Mouse (Mus musculus): Measurements from ENCODE around the gene Fam196b.

The Fam196b gene

GRCm38 (mm10) chr11:34332344-34333031 is 17.9 kb downstream of the Fam196b start:
- no peak for DNase-seq

GRCm38 (mm10) chr11:34337907-34338306 is 23.3 kb downstream of the Fam196b start:
- no peak for DNase-seq

GRCm38 (mm10) chr11:34339693-34340092 is 25.1 kb downstream of the Fam196b start:
- DNase-seq = no peak

GRCm38 (mm10) chr11:34343742-34344307 is 29.2 kb downstream of the Fam196b start:
- no peak for DNase-seq

GRCm38 (mm10) chr11:34344310-34344709 is 29.7 kb downstream of the Fam196b start:
- no peak for DNase-seq

GRCm38 (mm10) chr11:34348287-34348918 is 33.8 kb downstream of the Fam196b start:
- peak; percentile 10 for DNase-seq

GRCm38 (mm10) chr11:34349453-34350056 is 34.9 kb downstream of the Fam196b start:
- DNase-seq = no peak

- DNase-seq = no peak
Measured at GRCm38 (mm10) chr11:34355406-34355805, 40.8 kb downstream of the Fam196b start.

- DNase-seq = peak; percentile 11
Measured at GRCm38 (mm10) chr11:34356109-34356508, 41.5 kb downstream of the Fam196b start.

- DNase-seq = no peak
Measured at GRCm38 (mm10) chr11:34372224-34372623, 57.6 kb downstream of the Fam196b start.

- no peak for DNase-seq
Measured at GRCm38 (mm10) chr11:34375557-34375956, 60.9 kb downstream of the Fam196b start.

- no peak for DNase-seq
Measured at GRCm38 (mm10) chr11:34377649-34378048, 63.0 kb downstream of the Fam196b start.

- DNase-seq = no peak
Measured at GRCm38 (mm10) chr11:34383501-34383900, 68.9 kb downstream of the Fam196b start.

GRCm38 (mm10) chr11:34384178-34384577 is 69.6 kb downstream of the Fam196b start:
- no peak for DNase-seq

- DNase-seq = no peak
Measured at GRCm38 (mm10) chr11:34385001-34385688, 70.5 kb downstream of the Fam196b start.

- no peak for DNase-seq
Measured at GRCm38 (mm10) chr11:34389261-34390116, 74.9 kb downstream of the Fam196b start.

- no peak for DNase-seq
Measured at GRCm38 (mm10) chr11:34392105-34392504, 77.5 kb downstream of the Fam196b start.

GRCm38 (mm10) chr11:34395802-34396201 is 81.2 kb downstream of the Fam196b start:
- no peak for DNase-seq

- no peak for DNase-seq
Measured at GRCm38 (mm10) chr11:34397661-34398060, 83.0 kb downstream of the Fam196b start.

GRCm38 (mm10) chr11:34398555-34398954 is 83.9 kb downstream of the Fam196b start:
- no peak for DNase-seq

- DNase-seq = no peak
Measured at GRCm38 (mm10) chr11:34401343-34401742, 86.7 kb downstream of the Fam196b start.

GRCm38 (mm10) chr11:34405311-34405710 is 90.7 kb downstream of the Fam196b start:
- DNase-seq = no peak

All from cerebellum, adult 11-12 months (tissue).